Mouse (Mus musculus) stomach, postnatal 0 days (tissue): Measurements from ENCODE around the gene Hmgb4. TPM values are rescaled to one million over a fixed set of nuclear protein-coding genes. Genes with fewer than 3 reads are reported as not detected.
A peak's percentile ranks its signal among the peaks of the same experiment; 100 is the strongest.

Source experiments
- ATAC-seq: fragments of 200-750 bp; cut with Nextera tagmentation; 2 replicates; pipeline ENCODE4 v1.8.0; 2017; ENCODE audit not compliant: low FRiP score, low TSS enrichment
- DNase-seq: peaks from one replicate; pipeline ENCODE4 v3.0.0-alpha.2; 2016; ENCODE audit warnings: low spot score
- H3K27ac ChIP-seq: fragments of 300-500 bp; sonication (generic); replicated peaks from 2 replicates; pipeline ENCODE4 v1.5.1; 2014; ENCODE audit warnings: mild to moderate bottlenecking, control low read depth
- H3K27me3 ChIP-seq: fragments of 300-500 bp; sonication (generic); 2 replicates; pipeline ENCODE4 v1.6.1; 2014; ENCODE audit warnings: low read length; ENCODE audit not compliant: control insufficient read depth, insufficient read depth
- H3K36me3 ChIP-seq: fragments of 300-500 bp; sonication (generic); 2 replicates; pipeline ENCODE4 v1.6.1; 2014; ENCODE audit warnings: low read length, mixed read lengths; ENCODE audit not compliant: control insufficient read depth, insufficient read depth
- H3K4me1 ChIP-seq: fragments of 300-500 bp; sonication (generic); replicated peaks from 2 replicates; pipeline ENCODE4 v1.6.1; 2014; ENCODE audit warnings: antibody characterized with exemption; ENCODE audit not compliant: control insufficient read depth, insufficient read depth
- H3K4me2 ChIP-seq: fragments of 300-500 bp; sonication (generic); replicated peaks from 2 replicates; pipeline ENCODE4 v1.6.1; 2014; ENCODE audit warnings: low read depth, mild to moderate bottlenecking, control low read depth, moderate library complexity
- H3K4me3 ChIP-seq: fragments of 300-500 bp; sonication (generic); 2 replicates; pipeline ENCODE4 v1.5.1; 2014; ENCODE audit warnings: low read depth, low read length, control low read depth
- H3K9ac ChIP-seq: fragments of 300-500 bp; sonication (generic); 2 replicates; pipeline ENCODE4 v1.6.1; 2014; ENCODE audit warnings: mild to moderate bottlenecking, low read length, control low read depth, mixed read lengths
- H3K9me3 ChIP-seq: fragments of 300-500 bp; sonication (generic); 2 replicates; pipeline ENCODE4 v1.6.1; 2016; ENCODE audit warnings: low read length; ENCODE audit not compliant: control insufficient read depth
- CTCF ChIP-seq: IDR thresholded peaks from 2 replicates; pipeline ENCODE4 v1.5.1; 2016; ENCODE audit warnings: antibody characterized with exemption, low read depth, mild to moderate bottlenecking, moderate library complexity
- EP300 ChIP-seq: optimal IDR thresholded peaks from 2 replicates; pipeline ENCODE3; 2016; ENCODE audit warnings: antibody characterized with exemption
- WGBS: fragments of 180-500 bp; shearing (Covaris S2); extraction: QIAGEN DNeasy Blood & Tissue Kit; methylation state at CpG from one replicate; pipeline ENCODE4 v1.1.7; 2014; 5-methylcytosine and 5-hydroxymethylcytosine counted together
- polyA plus RNA-seq: library from polyadenylated mRNA; unstranded; fragments of >200 nt; fragmentation: Nextera tagmentation; extraction: Ambion mirVana; gene quantifications from 2 replicates; pipeline ENCODE4 v1.2.1, GENCODE M21; 2015

Hmgb4 gene
- polyA plus RNA-seq, 1 experiment from 2014 or later = not detected

GRCm38 (mm10) chr4:128265341-128265740 lies 4.6 kb upstream of the Hmgb4 start:
- TF ChIP-seq CTCF = no peak
- no peak for TF ChIP-seq EP300

GRCm38 (mm10) chr4:128264491-128264890 lies 3.7 kb upstream of the Hmgb4 start:
- Histone ChIP-seq H3K9ac (no peak overlapping the region), H3K9me3 (no peaks in the 10 kb centered on the region), H3K4me3 (no peak overlapping the region), H3K27ac (no peak overlapping the region), H3K4me2 (no peak overlapping the region), H3K36me3 (no peaks in the 10 kb centered on the region), H3K27me3 (no peaks in the 10 kb centered on the region), H3K4me1 (no peaks in the 10 kb centered on the region)
- TF ChIP-seq CTCF (no peak), EP300 (no peak)
- ATAC-seq = no peak; the same call in 1 of the 2 replicates
- WGBS = 78% methylated on average over 5 of the region's 5 CpGs
- DNase-seq = no peak

More at GRCm38 (mm10) chr4:128265341-128265740, 4.6 kb upstream of the Hmgb4 start:
- no peak overlapping the region for H3K4me3 ChIP-seq
- H3K9me3 ChIP-seq = no peaks in the 10 kb centered on the region
- no peaks in the 10 kb centered on the region for H3K27me3 ChIP-seq
- no peak for ATAC-seq
- H3K36me3 ChIP-seq = no peaks in the 10 kb centered on the region
- no peak for DNase-seq
- no peak overlapping the region for H3K27ac ChIP-seq
- 62% methylated on average over 3 of the region's 3 CpGs for WGBS
- H3K4me1 ChIP-seq = 0 out of 2 replicates have a peak, but pooled peaks cover 2% of the 10 kb centered on the region
- no peak overlapping the region for H3K4me2 ChIP-seq
- no peak overlapping the region for H3K9ac ChIP-seq

- TF ChIP-seq CTCF (no peak), EP300 (no peak)
- Histone ChIP-seq H3K9ac (no peak overlapping the region), H3K27me3 (no peaks in the 10 kb centered on the region), H3K9me3 (no peaks in the 10 kb centered on the region), H3K4me3 (no peak overlapping the region), H3K27ac (no peak overlapping the region), H3K4me2 (no peak overlapping the region), H3K36me3 (no peaks in the 10 kb centered on the region), H3K4me1 (no peaks in the 10 kb centered on the region)
- 79% methylated on average over 5 of the region's 5 CpGs for WGBS
- DNase-seq (no peak), ATAC-seq (no peak)
Measured at GRCm38 (mm10) chr4:128259211-128259610, 1.5 kb downstream of the Hmgb4 start.

GRCm38 (mm10) chr4:128248676-128249075 lies 12.1 kb downstream of the Hmgb4 start:
- H3K9me3 ChIP-seq = no peaks in the 10 kb centered on the region
- TF ChIP-seq CTCF (no peak), EP300 (no peak)
- no peak overlapping the region for H3K27ac ChIP-seq
- no peaks in the 10 kb centered on the region for H3K4me1 ChIP-seq
- no peaks in the 10 kb centered on the region for H3K36me3 ChIP-seq
- 7% methylated on average over 5 of the region's 5 CpGs for WGBS
- H3K4me2 ChIP-seq = no peak overlapping the region
- no peaks in the 10 kb centered on the region for H3K27me3 ChIP-seq
- ATAC-seq = no peak
- no peak overlapping the region for H3K4me3 ChIP-seq
- H3K9ac ChIP-seq = no peak overlapping the region
- DNase-seq = peak; percentile 38

- Histone ChIP-seq H3K27me3 (no peaks in the 10 kb centered on the region), H3K9ac (no peak overlapping the region), H3K4me2 (no peak overlapping the region), H3K4me3 (no peak overlapping the region), H3K4me1 (no peaks in the 10 kb centered on the region), H3K27ac (no peak overlapping the region), H3K9me3 (no peaks in the 10 kb centered on the region), H3K36me3 (no peaks in the 10 kb centered on the region)
- ATAC-seq (no peak), DNase-seq (no peak)
- TF ChIP-seq EP300 (no peak), CTCF (no peak)
- WGBS = 15% methylated on average over 2 of the region's 2 CpGs
Measured at GRCm38 (mm10) chr4:128245201-128245600, 15.6 kb downstream of the Hmgb4 start.

- no peaks in the 10 kb centered on the region for H3K9me3 ChIP-seq
- 42% methylated on average over 2 of the region's 2 CpGs for WGBS
- no peak for ATAC-seq
Measured at GRCm38 (mm10) chr4:128241854-128242356, 18.9 kb downstream of the Hmgb4 start.

More at GRCm38 (mm10) chr4:128241854-128242356, 18.9 kb downstream of the Hmgb4 start:
- DNase-seq = no peak
- Histone ChIP-seq H3K36me3 (no peaks in the 10 kb centered on the region), H3K27ac (no peak overlapping the region), H3K4me2 (no peak overlapping the region), H3K4me3 (no peak overlapping the region), H3K27me3 (no peaks in the 10 kb centered on the region), H3K4me1 (no peaks in the 10 kb centered on the region), H3K9ac (no peak overlapping the region)
- TF ChIP-seq CTCF (no peak), EP300 (no peak)
